Mouse (Mus musculus) right cerebral cortex, adult 18-20 months (tissue): ENCODE data around the gene Dnm1.
A peak's percentile ranks its signal among the peaks of the same experiment; 100 is the strongest.

Source experiments
- DNase-seq: peaks from one replicate; pipeline ENCODE4 v3.0.0; 2022; ENCODE audit warnings: mixed read lengths

Gene Dnm1

DNA sequence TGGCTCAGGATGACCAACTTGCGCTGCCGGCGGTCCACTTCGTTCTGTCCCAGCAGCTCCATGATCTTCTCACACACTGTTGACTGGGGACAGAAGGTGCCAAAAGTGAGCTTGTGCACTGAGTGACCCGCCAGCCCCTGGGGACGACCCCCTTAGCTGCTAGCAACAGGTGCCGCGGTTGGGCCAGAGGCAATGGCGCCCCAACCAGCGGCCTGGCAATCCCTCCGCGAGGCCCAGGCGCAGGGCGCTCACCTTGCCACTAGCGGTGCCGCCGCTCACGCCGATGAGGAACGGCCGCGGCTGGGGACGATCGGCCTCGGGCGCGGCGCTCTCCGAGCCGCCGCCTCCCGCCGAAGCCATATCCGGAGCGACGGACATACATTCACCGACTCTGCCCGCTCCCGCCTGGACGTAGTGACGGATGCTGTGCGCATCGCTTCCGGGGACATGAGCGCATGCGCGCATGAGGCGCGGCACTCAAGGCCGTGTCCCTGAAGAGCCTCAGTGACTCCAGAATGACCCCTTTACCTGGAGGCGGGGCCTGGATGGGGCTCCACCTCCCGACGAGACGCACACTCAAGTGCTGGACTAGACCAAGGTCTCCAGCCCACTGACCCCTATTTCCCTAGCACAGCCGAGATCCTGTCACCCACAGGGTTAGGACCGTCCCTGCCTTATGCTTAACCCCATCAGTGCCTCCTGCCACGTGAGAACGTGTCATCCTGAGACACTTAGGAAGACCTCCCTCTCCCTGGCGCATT is 93.3 kb downstream of the Dnm1 start, which contains the start of gene Uck1:
TSS of gene Uck1 (minus strand) at position 503 of the 761 bp plus-strand sequence.
- DNase-seq: peak; percentile 92

DNA sequence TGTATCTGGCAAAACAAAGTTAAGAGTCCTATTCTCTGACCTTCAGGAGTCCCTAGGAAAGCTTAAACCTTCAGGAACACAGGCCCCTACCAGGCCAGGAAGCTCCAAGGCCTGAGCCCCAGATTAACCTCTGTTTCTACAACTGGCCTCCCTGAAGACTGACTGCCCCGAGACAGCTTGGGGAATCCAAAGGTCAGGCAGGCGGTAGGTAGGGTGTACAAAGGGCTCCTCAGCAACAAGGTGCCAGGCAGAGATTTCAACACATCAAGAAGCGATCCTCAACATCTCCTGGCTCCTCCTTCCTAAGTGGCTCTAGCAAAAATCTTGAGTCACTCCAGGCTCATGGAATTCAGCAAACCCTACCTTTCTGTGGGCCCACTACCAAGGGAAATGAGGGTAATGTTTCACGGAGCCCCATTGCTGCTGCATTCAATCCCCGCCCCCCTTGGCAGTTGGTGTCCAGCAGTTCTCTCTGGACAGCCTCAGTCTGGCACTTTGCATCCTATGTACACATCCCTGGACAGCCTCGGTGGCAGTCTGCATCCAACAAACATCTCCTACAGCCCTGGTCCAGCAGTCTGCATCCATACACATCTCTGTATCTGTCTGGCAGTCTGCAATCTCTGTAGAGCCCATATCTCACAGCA is 94.1 kb downstream of the Dnm1 start:
- no peak for DNase-seq
